Mouse (Mus musculus) olfactory bulb, adult 2 months (tissue): ENCODE data around the gene Ubash3b.

Experiments used
- CTCF ChIP-seq: fragments of 200-500 bp; IDR thresholded peaks from 2 replicates; pipeline ENCODE4 v1.5.1; 2012; ENCODE audit warnings: low read depth, mild to moderate bottlenecking, low read length, moderate library complexity; ENCODE audit not compliant: insufficient read depth
- POLR2A ChIP-seq: fragments of 200-500 bp; IDR thresholded peaks from 2 replicates; pipeline ENCODE4 v1.6.1; 2012; ENCODE audit warnings: mild to moderate bottlenecking, low read depth, low read length, moderate library complexity; ENCODE audit not compliant: insufficient read depth

DNA sequence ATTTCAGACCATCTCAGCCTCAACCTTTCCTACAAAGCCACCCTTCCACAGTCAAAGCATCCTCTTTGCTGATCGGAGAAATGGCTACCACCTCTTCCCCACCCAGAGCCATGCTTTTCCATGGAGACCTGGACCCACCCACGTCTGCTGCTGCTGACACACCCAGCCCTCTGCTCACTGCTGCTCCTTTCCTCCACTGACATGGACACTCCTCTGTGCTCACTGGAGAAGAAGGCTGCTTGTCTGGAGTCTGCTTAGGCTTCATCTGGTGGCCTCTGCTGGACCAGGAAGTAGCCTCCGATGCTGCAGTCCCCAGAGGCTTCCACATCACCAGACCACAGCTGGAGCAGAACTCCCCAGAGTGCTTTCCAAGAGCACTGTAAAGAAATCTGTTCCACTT is 34.8 kb downstream of the Ubash3b start:
- no peak for TF ChIP-seq CTCF
- no peak for TF ChIP-seq POLR2A
